Mouse (Mus musculus) limb, embryonic 14.5 days (tissue): ENCODE measurements around the gene Mphosph9. TPM values are rescaled to one million over a fixed set of nuclear protein-coding genes. Genes with fewer than 3 reads are reported as not detected.

Source experiments
- ATAC-seq: fragments of 200-750 bp; cut with Nextera tagmentation; 2 replicates; pipeline ENCODE4 v1.8.0; 2017; ENCODE audit warnings: low read depth, moderate number of reproducible peaks, moderate TSS enrichment; ENCODE audit not compliant: low FRiP score
- DNase-seq: peaks from one replicate; pipeline ENCODE4 v3.0.0-alpha.2; 2015; ENCODE audit warnings: low spot score
- H3K27ac ChIP-seq: fragments of 300-500 bp; sonication (generic); replicated peaks from 2 replicates; pipeline ENCODE4 v1.5.1; 2014; ENCODE audit warnings: low read depth, mild to moderate bottlenecking, low read length, moderate library complexity, mixed read lengths
- H3K27me3 ChIP-seq: fragments of 300-500 bp; sonication (generic); 2 replicates; pipeline ENCODE4 v1.6.1; 2014; ENCODE audit warnings: low read length, mixed read lengths; ENCODE audit not compliant: control insufficient read depth, insufficient read depth
- H3K36me3 ChIP-seq: fragments of 300-500 bp; sonication (generic); 2 replicates; pipeline ENCODE4 v1.6.1; 2014; ENCODE audit warnings: mild to moderate bottlenecking, low read length, moderate library complexity, mixed read lengths; ENCODE audit not compliant: control insufficient read depth, insufficient read depth
- H3K4me1 ChIP-seq: fragments of 300-500 bp; sonication (generic); 2 replicates; pipeline ENCODE4 v1.6.1; 2014; ENCODE audit warnings: antibody characterized with exemption, low read length, mixed read lengths; ENCODE audit not compliant: control insufficient read depth, insufficient read depth
- H3K4me2 ChIP-seq: fragments of 300-500 bp; sonication (generic); replicated peaks from 2 replicates; pipeline ENCODE4 v1.6.1; 2014; ENCODE audit warnings: low read depth, mild to moderate bottlenecking, low read length, moderate library complexity; ENCODE audit not compliant: severe bottlenecking
- H3K4me3 ChIP-seq: fragments of 300-500 bp; sonication (generic); replicated peaks from 2 replicates; pipeline ENCODE4 v1.5.1; 2014; ENCODE audit warnings: low read length
- H3K9ac ChIP-seq: fragments of 300-500 bp; sonication (generic); 2 replicates; pipeline ENCODE4 v1.6.1; 2014; ENCODE audit warnings: mild to moderate bottlenecking, low read depth, low read length, moderate library complexity; ENCODE audit not compliant: severe bottlenecking
- H3K9me3 ChIP-seq: fragments of 300-500 bp; sonication (generic); 2 replicates; pipeline ENCODE4 v1.6.1; 2016; ENCODE audit warnings: low read length; ENCODE audit not compliant: control insufficient read depth
- POLR2A ChIP-seq: fragments of 200-500 bp; IDR thresholded peaks from 2 replicates; pipeline ENCODE4 v1.8.0; 2012; ENCODE audit warnings: inconsistent platforms, mild to moderate bottlenecking, moderate library complexity, borderline replicate concordance; ENCODE audit not compliant: insufficient read depth, insufficient read length; ENCODE audit errors: extremely low read depth
- WGBS: fragments of 180-500 bp; shearing (Covaris S2); extraction: QIAGEN DNeasy Blood & Tissue Kit; methylation state at CpG from one replicate; pipeline ENCODE4 v1.1.7; 2014; 5-methylcytosine and 5-hydroxymethylcytosine counted together
- polyA plus RNA-seq, 2 experiments: library from polyadenylated mRNA; depleted of rRNA in 1 of 2; stranded (reverse) in 1 of 2; unstranded in 1 of 2; fragments of >200 nt; fragmentation: Nextera tagmentation in 1 of 2; extraction: Ambion mirVana in 1 of 2; gene quantifications; 2 replicates each; pipeline versions ENCODE4 v1.2.1 to v1.2.3; 2012 to 2014

Gene Mphosph9
- polyA plus RNA-seq, 2 experiments = 9.5 to 11.0 TPM

DNA sequence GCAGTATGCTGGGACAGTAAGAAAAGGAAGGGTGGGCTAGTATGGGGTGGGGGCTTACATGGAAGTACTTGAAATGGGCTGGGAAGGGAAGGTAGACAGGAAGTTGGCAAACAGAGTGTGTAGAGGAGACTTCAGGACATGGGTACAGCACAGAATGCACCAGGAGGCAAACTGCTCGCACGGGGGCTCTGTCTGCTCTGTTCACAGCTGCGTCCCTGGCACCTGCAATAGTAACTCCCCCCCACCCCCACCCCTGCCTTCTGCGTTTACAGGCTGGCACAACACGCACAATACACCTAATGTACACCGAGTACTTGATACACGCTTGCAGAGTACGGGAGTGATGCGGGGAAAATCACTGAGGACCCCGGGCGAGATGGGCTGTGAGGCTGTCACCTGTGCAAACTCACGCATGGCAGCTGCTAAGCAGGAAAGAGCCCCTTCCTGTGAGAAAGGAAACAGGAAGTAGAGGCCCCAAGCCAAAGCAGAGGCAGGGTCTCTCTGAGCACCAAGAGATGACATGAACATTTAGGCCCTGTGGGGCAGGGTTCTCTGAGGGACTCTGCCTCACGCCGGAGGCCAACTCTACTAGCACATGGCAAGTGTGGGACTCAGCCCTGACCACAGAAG, 113.1 kb downstream of the Mphosph9 start:
- H3K9me3 ChIP-seq = no peaks in the 10 kb centered on the region
- DNase-seq (no peak), ATAC-seq (no peak)
- no peak overlapping the region for H3K4me3 ChIP-seq
- peaks cover 10% of the 10 kb centered on the region; the same call in 1 of the 2 replicates for H3K36me3 ChIP-seq
- H3K27me3 ChIP-seq = no peaks in the 10 kb centered on the region
- 79% methylated on average over 14 of the region's 14 CpGs for WGBS
- H3K4me1 ChIP-seq = 0 out of 2 replicates have a peak, but pooled peaks cover 3% of the 10 kb centered on the region
- no peak overlapping the region for H3K27ac ChIP-seq
- no peak overlapping the region for H3K4me2 ChIP-seq
- no peak for TF ChIP-seq POLR2A
- H3K9ac ChIP-seq = no peak overlapping the region

DNA sequence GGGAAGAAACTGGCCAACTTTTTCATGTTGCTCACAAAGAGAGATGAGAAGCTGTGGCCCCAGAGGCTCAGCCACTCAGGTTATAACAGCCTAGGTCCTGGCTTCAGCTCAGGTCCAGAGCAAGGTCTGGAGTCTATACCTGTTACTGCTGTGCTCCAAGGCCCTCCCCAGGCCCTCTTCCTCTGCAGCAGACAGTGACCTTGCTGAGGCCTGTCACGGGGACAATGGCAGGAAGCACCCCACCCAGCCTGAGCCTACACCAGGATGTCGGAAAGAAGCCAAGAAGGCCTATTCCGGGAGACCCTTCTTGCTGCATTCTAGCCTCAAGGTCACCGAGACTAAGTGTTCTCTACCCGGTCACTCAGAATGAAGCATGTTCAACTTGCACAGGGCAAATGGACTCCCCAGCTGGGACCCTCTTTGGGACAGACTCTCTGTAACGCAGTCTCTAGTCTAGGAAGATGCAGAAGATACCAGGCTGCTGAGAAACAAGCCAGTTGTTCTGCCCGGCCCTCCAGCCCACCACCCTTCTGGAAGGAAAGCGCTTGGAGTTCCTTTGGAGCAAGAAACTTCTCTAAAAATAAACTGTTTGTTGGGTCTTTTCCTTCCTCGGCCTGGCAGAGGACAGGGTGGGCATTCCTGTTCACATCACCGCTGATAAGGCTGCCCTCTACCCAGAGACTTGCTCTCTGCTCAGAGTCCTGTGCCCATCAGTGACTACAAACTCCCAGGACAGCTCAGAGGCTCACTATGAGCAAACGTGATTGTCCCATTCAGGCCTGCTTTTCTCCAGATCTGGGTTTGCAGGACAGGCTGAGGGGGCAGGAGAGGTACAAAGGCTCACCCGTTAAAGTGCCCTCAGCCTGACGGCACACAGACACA, 113.9 kb downstream of the Mphosph9 start:
- ATAC-seq = no peak
- H3K4me2 ChIP-seq = no peak overlapping the region
- H3K36me3 ChIP-seq = peaks cover 10% of the 10 kb centered on the region; the same call in 1 of the 2 replicates
- WGBS = 86% methylated on average over 13 of the region's 13 CpGs
- no peak overlapping the region; the same call in 1 of the 2 replicates for H3K27ac ChIP-seq
- H3K9me3 ChIP-seq = no peaks in the 10 kb centered on the region
- H3K4me3 ChIP-seq = no peak overlapping the region
- DNase-seq = no peak
- TF ChIP-seq POLR2A = no peak
- H3K9ac ChIP-seq = no peak overlapping the region
- no peaks in the 10 kb centered on the region for H3K27me3 ChIP-seq
- no peaks in the 10 kb centered on the region for H3K4me1 ChIP-seq

DNA sequence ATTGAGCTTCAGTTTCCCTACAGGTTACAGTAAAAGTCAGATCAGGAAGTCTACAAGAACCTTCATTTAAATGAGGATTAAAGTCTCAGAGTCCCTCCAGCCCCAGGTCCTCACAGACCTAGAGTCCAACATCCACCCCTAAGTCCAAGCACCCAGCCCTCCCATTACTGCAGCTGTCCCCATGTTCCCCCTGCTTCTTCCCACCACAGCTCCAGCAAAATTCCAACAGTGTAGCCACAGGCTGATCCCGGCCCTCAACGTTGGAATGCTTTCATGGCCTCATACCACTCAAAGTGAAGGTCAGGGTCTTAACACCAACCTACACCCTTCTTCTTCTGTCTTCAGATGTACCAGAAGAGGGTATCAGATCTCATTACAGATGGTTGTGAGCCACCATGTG, 116.1 kb downstream of the Mphosph9 start:
- Histone ChIP-seq H3K27me3 (no peaks in the 10 kb centered on the region), H3K4me3 (no peak overlapping the region), H3K36me3 (peaks cover 10% of the 10 kb centered on the region; the same call in 1 of the 2 replicates), H3K4me2 (no peak overlapping the region), H3K27ac (no peak overlapping the region), H3K4me1 (peaks cover 5% of the 10 kb centered on the region), H3K9ac (no peak overlapping the region), H3K9me3 (no peaks in the 10 kb centered on the region)
- ATAC-seq (no peak), DNase-seq (no peak)
- 77% methylated on average over 2 of the region's 2 CpGs for WGBS
- TF ChIP-seq POLR2A = no peak

DNA sequence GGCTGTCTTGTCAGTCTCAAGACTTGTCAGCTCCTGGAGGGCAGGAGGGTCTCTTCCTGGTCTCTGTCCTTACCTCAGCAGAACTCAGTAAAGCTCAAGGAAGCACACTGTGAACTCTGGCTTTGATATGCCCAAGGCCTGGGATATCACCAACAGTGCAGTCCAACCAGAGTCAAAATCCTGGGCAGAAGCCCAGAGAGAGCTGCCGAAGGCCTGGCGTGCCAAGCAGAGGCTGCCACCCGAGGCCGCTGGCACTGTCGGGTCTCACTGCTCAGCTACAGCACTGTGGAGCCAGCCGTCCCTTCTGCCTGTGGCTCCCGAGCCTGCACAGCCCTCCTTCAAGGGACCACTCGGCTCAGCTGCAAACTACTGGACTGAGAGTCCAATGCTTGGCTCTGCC, 116.5 kb downstream of the Mphosph9 start:
- ATAC-seq (no peak), DNase-seq (no peak)
- no peak overlapping the region for H3K4me3 ChIP-seq
- H3K9me3 ChIP-seq = no peaks in the 10 kb centered on the region
- no peaks in the 10 kb centered on the region for H3K27me3 ChIP-seq
- H3K4me1 ChIP-seq = peaks cover 8% of the 10 kb centered on the region
- no peak for TF ChIP-seq POLR2A
- no peak overlapping the region for H3K9ac ChIP-seq
- H3K4me2 ChIP-seq = no peak overlapping the region
- peaks cover 10% of the 10 kb centered on the region; the same call in 1 of the 2 replicates for H3K36me3 ChIP-seq
- no peak overlapping the region for H3K27ac ChIP-seq
- WGBS = 84% methylated on average over 8 of the region's 8 CpGs

DNA sequence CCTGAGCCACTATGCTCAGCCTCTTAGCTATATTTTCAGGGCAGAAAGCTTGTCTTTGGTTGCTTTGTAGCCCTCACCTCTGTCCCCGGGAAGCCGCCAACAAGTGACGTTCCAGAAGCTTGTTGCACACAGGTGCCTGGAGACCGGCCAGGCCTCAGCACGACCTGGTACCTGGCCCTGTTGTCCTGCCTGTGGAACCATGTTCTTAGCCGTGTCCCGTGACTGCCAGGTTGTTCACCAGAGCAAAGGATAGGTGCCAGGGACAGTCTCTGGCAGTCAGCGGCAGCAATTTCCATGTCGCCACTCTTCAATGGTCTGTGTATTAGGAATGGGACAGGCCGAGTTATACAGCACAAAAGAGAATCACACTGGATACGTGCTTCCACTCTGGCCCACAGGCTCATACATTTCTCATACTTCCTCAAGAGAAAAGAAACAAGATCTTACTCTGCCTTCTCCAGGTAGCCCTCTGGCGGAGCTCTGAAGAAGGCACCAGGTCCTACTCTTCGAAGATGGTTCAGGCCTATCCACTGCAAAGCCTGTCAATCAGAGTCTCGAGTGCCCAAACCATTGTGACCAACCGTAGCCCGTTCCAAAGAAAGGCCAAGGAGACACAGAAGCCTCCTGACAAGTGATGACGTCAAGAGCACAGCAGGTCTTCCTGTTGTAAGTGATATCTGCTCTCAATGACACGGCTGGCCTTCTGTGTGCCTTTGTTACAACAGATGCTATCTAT, 117.3 kb downstream of the Mphosph9 start:
- Histone ChIP-seq H3K27me3 (no peaks in the 10 kb centered on the region), H3K9me3 (no peaks in the 10 kb centered on the region), H3K9ac (no peak overlapping the region), H3K4me3 (no peak overlapping the region), H3K4me2 (no peak overlapping the region), H3K36me3 (peaks cover 7% of the 10 kb centered on the region; the same call in 1 of the 2 replicates), H3K4me1 (peaks cover 11% of the 10 kb centered on the region), H3K27ac (no peak overlapping the region)
- ATAC-seq (no peak), DNase-seq (no peak)
- WGBS = 80% methylated on average over 18 of the region's 18 CpGs
- TF ChIP-seq POLR2A = no peak
